Mouse (Mus musculus) embryonic stem cell, embryonic (primary cell): Measurements from ENCODE around the gene Sctr.

ENCODE experiments used
- CTCF ChIA-PET, 4 experiments: fragments of 300-600 bp in 2 of 4; fragments of 350-600 bp in 2 of 4; sonication (Branson Sonifier 250); formaldehyde crosslinking; loops; one replicate each; lab custom pipeline; 2022; ENCODE audit warnings: inconsistent platforms in 2 of 4; lab: Charles Lee
- POLR2A ChIA-PET, 4 experiments: fragments of 300-600 bp in 2 of 4; fragments of 350-600 bp in 2 of 4; sonication (Branson Sonifier 250); formaldehyde crosslinking; loops; one replicate each; lab custom pipeline; 2022; ENCODE audit warnings: antibody characterized with exemption in 4 of 4, inconsistent platforms in 1 of 4; lab: Charles Lee

The Sctr gene

DNA sequence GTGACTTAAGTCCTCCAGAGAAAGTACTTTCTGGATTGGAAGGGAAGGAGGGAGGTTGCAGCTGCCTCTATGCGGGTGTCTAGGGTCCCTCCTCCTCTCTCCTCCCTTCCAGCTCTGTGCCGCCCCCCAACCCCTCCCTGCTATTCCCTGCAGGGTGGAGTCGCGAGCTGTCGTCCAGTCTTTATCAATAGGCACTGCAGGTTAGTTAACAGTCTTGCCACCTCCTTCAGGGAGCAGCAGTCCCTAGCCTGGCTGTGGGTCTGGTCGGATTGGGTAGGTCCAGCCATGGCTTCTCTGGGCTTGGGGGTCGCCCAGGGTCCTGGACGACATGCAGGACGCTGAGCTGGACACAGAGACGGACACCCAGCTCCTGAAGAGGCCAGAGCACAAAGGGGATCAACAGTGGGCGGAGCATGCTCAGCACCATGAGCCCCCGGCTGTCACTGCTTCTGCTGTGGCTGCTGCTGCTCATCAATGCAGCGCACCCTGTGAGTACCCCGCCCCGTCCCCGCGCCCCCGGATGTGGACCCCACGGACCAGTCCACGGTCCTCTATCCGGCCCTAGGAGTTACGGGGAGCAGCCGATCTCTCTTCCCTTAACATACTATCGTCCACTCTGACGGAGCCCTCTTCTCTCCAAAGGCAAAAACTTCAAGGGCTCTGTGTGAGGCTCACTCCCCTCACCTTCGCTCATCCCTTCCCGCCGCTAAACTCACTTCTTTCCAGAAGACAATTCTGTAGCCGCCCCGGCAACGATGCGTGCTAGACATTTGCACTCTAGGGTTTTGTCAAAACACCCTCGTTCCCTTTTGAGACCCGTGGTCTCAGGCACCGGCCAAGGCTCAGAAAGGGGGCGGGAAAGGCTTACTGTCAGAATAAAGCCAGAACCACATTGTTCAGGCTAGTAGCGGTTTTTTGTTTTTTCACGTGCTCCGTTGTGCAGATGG, at the start of gene Sctr:
Sctr (plus strand) TSS at position 51 of the 947 bp plus-strand sequence.
- POLR2A ChIA-PET, result interaction anchor here in 1 of 4 experiments (0.6 to 0.9 kb wide), 2 partner anchors 69 to 590 kb away, joined by 3 to 9 read pairs; no protein-coding TSS in a partner anchor
- CTCF ChIA-PET, result interaction anchor here in 1 of 4 experiments (0.7 kb wide), 1 partner anchor 10 kb away, joined by 3 read pairs; the partner anchor contains the start of gene Cfap221

DNA sequence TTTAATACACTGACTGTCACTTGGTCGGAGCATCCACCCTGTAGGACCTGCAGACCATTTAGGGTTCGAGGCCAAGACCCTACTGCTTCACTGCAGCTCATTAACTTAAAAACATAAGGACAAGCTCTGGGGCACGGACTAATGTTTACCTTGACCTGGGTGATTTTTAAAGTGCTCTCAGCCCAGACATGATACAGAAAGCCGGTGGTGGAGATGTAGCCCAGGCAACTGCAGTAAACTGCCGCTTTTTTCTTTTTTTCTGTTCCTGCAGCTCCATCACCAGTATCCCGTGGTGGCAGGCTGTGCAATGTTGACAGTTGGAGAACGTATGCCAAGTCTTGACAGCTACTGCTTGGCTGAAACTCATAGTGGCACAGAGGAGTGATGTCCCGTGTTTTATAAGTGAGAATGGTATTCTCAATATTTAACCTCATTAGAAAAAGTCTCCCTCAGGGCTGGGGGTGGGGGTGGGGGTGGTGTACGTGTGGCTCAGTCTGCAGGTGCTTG, 48.9 kb upstream of the Sctr start:
- POLR2A ChIA-PET, result interaction anchor here in 1 of 4 experiments (0.6 kb wide), 1 partner anchor 229 kb away, joined by 3 read pairs; no protein-coding TSS in a partner anchor
- CTCF ChIA-PET, result interaction anchor here in 2 of 4 experiments (0.5 to 1.7 kb wide), 2 partner anchors 16 to 136 kb away, joined by 3 to 4 read pairs; no protein-coding TSS in a partner anchor

DNA sequence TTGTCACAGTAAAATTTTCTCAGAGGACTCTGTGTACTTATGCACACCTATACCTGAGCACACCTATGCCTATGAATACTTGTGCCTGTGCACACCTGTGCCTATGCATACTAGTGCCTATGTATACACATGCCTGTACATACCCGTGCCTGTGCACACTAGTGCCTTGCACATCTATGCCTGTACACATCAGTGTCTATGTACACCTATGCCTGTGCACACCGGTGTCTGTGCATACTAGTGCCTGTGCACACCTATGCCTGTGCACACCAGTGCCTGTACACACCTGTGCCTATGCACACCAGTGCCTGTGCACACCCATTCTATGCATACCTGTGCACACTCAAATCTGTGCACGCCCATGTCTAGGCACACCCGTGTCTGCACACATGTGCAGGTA, 47.2 kb upstream of the Sctr start:
- POLR2A ChIA-PET, result interaction anchor here in 1 of 4 experiments (0.6 kb wide), 1 partner anchor 445 kb away, joined by 4 read pairs; no protein-coding TSS in a partner anchor
- CTCF ChIA-PET, result no interaction called here

DNA sequence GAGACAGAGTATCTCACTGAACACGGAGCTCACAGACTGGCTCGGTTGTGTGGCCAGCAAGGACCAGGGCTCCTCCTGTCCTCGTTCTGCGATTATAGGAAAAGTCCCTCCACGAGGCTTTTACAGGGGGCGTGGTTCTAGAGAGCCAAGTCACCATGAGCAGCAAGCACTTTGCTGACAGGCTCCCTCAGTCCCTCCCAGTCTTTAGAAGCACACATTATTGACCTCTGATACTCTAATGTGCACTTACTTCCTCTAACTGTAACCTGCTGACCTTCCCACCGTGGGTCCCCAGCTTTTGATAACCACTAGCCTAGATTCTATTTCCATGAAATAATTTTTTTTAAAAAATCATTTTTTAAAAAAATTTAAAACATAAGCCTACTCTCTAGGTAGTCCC, 46.8 kb upstream of the Sctr start:
- ChIA-PET CTCF (no interaction called here), POLR2A (interaction anchor here in 1 of 4 experiments (0.6 kb wide), 1 partner anchor 444 kb away, joined by 4 read pairs; no protein-coding TSS in a partner anchor)

DNA sequence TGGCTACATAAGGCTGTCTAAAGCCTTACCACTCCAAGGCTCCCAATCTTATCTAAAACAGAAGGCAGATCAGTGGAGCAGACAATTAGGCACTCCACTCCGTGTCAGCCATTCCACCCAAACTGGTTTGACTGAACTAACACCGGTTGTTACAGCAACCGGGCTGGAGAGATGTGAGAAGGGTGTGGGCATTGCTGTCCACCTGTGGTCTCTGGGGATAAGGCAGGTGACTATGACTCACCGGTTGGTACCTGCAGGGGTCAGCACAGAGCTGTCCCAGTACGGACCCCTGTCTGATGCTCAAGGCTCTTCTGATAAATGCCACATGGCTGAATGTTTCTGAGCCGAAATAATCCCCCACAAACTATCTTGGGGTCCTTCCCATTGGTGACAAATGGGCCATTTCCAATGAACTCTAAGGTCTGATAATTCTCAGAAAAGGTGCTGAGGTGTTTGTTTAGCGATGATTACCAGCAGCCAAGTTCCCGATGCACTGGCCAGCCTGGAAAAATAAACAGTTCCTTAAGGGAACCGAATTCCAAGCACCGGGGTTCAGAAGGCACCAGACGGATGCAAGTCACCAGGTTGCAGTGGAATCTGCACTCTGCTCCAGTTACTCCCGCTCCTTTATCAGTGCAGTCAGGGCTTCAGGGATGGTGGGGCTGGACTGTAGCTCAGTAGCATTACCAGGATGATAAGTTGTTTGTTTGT, 40.7 kb upstream of the Sctr start:
- ChIA-PET POLR2A (interaction anchor here in 1 of 4 experiments (0.6 kb wide), 1 partner anchor 224 kb away, joined by 3 read pairs; no protein-coding TSS in a partner anchor), CTCF (interaction anchor here in 1 of 4 experiments (1.0 kb wide), 1 partner anchor 32 kb away, joined by 3 read pairs; no protein-coding TSS in a partner anchor)

DNA sequence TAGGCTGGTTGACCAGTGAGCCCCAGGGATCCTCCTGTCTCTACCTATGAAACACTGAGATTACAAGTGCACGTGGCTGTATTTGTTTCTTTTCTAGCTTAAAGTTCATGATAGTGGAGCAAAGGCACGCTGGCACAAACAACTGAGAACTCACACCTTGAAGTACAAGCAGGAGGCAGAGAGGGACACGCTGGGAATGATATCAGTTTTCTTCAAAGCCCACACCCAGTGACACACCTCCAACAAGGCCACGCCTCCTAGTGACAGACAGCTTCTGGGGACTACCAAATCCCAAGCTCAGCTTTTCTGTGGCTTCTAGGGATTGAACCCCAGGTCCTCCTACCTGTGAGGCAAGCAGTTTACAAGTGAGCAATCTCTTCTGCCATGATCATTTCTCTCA, 33.6 kb upstream of the Sctr start:
- ChIA-PET POLR2A (interaction anchor here in 1 of 4 experiments (0.6 kb wide), 2 partner anchors 20 to 924 kb away, joined by 3 read pairs; no protein-coding TSS in a partner anchor), CTCF (interaction anchor here in 2 of 4 experiments (0.5 to 1.1 kb wide), 3 partner anchors 15 to 40 kb away, joined by 3 to 5 read pairs (median 3); no protein-coding TSS in a partner anchor)

DNA sequence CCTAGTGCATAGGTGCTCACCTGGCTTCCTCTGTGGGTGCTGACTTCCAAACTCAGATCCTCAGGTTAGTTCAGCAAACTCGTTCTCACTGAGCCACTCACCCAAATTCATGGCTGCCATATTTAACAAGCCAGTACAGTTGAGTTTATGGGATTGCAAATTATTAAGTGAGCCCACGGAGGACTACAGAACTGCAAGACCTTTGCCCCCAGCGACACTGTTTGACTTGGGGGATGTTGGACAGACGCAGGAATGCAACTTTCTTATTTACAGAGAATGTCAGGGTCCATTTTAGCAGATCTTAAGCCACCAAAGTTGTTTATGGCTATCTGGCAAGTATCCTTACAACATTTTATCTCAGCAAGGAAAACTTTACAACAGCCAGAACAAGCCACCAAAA, 31.6 kb upstream of the Sctr start:
- ChIA-PET POLR2A (no interaction called here), CTCF (no interaction called here)

DNA sequence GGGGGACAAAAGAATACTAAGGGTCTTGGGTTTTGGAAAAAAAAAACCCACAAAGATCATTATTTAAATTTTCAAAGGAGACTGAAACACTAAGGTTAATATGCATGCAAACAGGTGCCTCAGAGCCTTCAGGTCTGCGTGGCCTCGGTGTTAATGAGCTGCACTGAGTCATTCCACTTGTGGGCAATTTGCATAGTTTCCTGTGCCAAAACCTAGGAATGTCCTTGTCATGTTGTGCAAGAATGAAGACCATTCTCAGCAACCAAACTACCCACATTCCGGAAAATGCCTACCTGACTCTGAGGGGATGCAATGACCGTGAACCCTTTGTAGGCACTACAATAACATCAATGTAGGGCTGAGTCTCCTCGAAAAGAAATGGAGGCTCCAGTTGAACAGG, 20.1 kb upstream of the Sctr start:
- ChIA-PET POLR2A (no interaction called here), CTCF (interaction anchor here in 2 of 4 experiments (0.6 to 1.5 kb wide), 3 partner anchors 27 to 274 kb away, joined by 3 read pairs; no protein-coding TSS in a partner anchor)

DNA sequence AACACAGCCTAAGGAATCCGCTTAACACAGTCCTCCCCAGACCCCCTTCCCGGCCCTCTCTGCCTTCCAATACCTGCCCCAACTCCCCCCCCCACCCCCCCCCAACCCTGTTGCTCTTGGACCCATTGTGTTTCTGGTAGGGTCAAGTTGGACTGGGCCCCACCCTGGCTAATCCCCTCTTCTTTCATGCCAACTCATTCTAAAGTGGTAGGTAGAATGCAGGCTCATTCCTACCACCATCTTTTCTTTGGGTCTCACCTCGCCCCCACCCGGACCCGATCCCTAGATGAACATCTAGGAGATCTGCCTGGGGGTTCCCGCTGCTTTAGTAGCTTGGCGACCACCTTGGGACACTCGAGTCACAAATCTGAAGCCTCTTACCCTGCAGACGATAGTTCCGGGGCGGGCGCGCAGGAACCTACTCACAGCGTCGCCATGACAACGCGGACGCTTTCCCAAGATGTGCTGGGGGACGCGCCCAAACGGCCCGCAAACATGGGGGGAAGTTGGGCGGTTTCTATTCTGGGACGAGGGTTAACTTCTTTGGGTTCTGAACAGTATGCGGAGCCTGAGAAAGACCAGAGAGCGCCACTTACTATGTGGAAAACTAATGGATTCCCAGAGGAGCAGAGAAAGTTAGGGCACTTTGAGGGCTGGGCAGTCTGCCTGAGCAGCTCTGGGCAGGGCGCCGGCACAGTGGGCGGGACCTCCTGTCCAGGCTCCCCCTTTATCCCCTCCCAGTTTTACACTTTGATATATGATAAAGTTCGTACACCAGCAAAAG, 9.7 kb upstream of the Sctr start, which contains the start of gene Cfap221:
Cfap221 (minus strand) TSS at position 437 of the 784 bp plus-strand sequence.
- CTCF ChIA-PET, result interaction anchor here in 3 of 4 experiments (0.5 to 2.0 kb wide), 5 partner anchors 8 to 827 kb away, joined by 3 to 15 read pairs (median 3); partner anchors contain the start of gene Sctr (in 1 of the 3)
- POLR2A ChIA-PET, result interaction anchor here in 2 of 4 experiments (0.5 to 1.3 kb wide), 4 partner anchors 40 to 1163 kb away, joined by 3 to 5 read pairs (median 4); partner anchors contain the start of gene Tmem177 (in 1 of the 2)

DNA sequence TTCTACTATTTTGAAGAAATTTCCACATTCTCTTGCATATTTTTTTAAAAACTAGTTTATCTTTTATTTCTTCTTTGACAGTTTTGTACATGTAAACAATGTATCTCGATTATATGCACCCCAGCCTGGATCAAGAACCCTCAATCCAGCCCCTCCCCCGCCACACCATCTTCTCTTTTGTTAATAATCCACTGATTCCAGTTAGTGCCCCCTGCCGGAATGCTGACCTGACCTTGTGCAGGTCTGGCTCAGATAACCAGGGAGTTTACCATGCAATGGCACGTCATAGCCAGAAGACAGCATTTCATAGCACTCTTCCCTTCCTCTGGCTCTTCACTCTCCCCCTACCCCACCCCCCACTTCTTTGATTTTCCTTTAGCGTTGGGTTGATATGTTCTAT, 9.1 kb upstream of the Sctr start:
- CTCF ChIA-PET, result interaction anchor here in 3 of 4 experiments (0.6 to 2.0 kb wide), 9 partner anchors 8 to 493 kb away, joined by 3 to 15 read pairs (median 4); partner anchors contain the start of genes Ralb (in 1 of the 3) and Sctr (in 1 of the 3)
- POLR2A ChIA-PET, result interaction anchor here in 1 of 4 experiments (0.5 to 1.3 kb wide), 2 partner anchors 41 to 84 kb away, joined by 3 read pairs; partner anchors contain the start of gene Tmem177

DNA sequence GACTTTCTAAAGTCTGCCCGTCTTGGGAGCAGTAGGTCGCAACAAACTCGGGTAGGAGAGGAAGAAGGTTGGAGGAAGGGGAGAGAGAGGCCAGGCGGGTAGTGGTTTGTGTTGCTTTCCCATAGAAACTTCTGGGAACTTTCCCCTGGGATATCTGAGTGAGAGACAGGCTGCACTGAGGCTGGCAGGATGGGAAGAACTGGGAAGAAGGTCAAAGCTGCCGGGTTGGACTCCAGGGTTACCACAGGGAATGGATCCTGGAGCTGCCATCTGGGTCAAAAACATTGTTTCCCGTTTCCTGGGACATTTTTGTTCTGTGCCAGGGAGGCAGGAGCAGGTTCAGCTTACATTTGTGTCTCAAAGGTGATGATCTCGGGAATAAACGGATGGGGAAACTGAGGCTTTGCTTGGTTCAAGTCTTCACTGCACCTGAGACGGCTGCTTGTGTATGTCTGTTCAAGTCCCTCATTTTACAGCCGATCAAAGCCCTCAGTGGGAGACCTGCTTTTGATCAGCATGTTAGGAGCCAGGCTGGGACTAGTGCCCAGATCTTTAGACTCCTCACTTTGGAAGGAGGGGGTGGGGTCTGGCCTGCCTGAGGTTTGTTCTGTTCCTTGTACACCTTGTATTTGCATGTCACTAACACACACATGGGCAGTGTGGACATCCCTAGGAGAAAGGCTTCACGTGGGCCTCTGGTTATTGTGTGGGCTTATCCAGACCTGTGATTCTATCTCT, 1.3 kb downstream of the Sctr start:
- ChIA-PET CTCF (interaction anchor here in 1 of 4 experiments (0.8 kb wide), 1 partner anchor 147 kb away, joined by 3 read pairs; no protein-coding TSS in a partner anchor), POLR2A (no interaction called here)

DNA sequence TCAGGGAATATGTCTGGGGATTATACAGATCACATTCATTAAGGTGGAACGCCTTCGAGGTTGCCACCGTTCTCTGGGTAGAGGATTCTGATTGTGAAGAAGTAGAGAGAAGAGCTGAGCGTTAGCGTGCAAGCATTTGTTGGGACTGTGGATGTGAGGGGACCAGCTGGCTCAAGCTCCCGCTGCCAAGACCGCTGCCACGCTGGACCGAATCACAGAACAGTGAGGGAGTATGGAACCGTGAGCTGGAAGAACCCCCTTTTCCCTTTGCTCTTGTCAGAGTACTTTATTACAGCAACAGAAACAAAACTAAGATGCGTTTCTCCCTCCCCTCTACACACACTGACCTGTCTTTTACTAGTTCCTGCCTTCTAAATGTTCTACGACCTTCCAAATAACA, 5.9 kb downstream of the Sctr start:
- POLR2A ChIA-PET, result interaction anchor here in 1 of 4 experiments (0.9 to 1.0 kb wide), 2 partner anchors 10 to 36 kb away, joined by 3 read pairs; no protein-coding TSS in a partner anchor
- CTCF ChIA-PET, result interaction anchor here (0.5 to 2.0 kb wide), 55 partner anchors 8 to 1244 kb away, joined by 3 to 11 read pairs (median 4); partner anchors contain the start of genes C1ql2 (in 1 of the 4), Cfap221 (in 1 of the 4) and Tmem177 (in 1 of the 4)

DNA sequence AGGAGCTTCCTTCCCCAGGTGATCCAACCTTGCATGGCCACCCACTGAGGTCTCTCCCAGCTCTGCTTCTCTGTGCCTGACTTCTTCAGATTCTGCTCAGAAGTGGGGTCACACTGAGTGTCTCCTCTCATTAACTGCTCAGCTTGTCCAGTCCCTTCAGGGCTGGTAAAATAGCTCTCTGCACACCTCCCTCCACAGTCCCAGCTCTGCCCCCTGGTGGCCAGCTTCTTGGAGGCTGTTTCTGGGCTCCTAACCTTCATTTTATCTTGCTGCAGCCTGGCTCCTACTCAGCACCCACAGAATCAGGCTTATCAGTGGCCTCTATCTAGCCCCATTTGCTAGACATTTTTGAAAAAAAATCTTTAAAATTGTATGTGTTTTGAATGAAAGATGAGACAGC, 6.4 kb downstream of the Sctr start:
- CTCF ChIA-PET, result interaction anchor here (0.5 to 2.0 kb wide), 59 partner anchors 8 to 1244 kb away, joined by 3 to 11 read pairs (median 4); partner anchors contain the start of genes C1ql2 (in 1 of the 4), Cfap221 (in 1 of the 4) and Tmem177 (in 1 of the 4)
- POLR2A ChIA-PET, result interaction anchor here in 2 of 4 experiments (0.5 to 1.0 kb wide), 3 partner anchors 10 to 108 kb away, joined by 3 read pairs; partner anchors contain the start of gene 3110009E18Rik (in 1 of the 2)

DNA sequence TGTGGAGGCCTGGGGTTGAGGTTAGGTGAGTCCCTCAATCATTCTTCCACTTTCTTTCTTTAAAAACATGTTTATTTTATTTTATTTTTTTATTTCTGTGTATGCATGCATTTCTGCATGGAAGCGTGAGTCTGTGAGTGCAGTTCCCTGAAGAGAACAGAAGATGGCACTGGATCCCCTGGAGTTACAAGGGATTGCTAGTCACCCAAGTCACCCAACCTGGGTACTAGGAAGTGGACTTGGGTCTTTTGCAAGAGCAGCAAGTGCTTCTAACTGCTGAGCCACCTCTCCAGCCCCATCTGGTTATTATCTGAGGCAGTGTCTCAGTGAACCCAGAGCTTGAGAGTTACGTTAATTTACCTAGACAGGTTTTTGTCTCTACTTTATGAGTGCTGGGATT, 9.5 kb downstream of the Sctr start:
- ChIA-PET POLR2A (no interaction called here), CTCF (no interaction called here)

DNA sequence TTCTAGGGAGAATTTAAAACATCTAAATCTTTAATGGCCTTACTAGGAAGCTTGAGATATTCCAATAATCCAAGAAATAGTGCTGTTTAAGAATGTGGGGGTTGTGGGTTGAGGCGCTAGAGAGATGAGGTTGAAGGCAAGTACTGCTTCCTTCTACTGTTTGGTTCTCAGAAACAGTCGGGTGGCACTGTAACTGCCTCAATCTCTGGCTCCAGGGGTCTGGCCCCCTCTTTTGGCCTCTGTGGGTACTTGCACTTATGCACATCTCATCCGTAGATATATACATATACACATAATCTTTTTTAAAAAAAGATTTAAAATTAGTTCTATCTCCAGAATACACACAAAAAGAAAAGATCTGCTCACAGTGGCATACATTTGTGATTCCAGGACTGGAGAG, 12.2 kb downstream of the Sctr start:
- CTCF ChIA-PET, result no interaction called here
- POLR2A ChIA-PET, result no interaction called here

DNA sequence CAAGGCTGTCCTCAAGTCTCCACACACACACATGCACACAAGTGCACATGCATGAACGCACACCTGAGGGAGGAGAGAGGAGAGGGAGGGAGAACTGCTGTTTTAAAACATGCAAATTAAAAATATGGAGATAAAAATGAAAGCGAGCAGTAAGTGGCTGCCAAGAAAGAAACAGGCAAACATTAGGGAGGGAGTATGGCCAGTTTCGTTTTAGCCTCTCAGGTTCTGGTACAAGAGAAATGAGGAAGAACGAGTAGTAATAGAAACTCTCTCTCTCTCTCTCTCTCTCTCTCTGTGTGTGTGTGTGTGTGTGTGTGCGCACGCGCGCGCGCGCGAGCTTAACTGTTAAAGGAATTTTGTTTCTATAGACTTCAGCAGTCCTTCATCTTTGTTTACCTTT, 12.7 kb downstream of the Sctr start:
- POLR2A ChIA-PET, result no interaction called here
- CTCF ChIA-PET, result no interaction called here
